Mouse (Mus musculus) limb, embryonic 14.5 days (tissue): Measurements from ENCODE around the gene Shld1. TPM values are rescaled to one million over a fixed set of nuclear protein-coding genes. Genes with fewer than 3 reads are reported as not detected.

Source experiments
- ATAC-seq: fragments of 200-750 bp; cut with Nextera tagmentation; 2 replicates; pipeline ENCODE4 v1.8.0; 2017; ENCODE audit warnings: low read depth, moderate number of reproducible peaks, moderate TSS enrichment; ENCODE audit not compliant: low FRiP score
- DNase-seq: peaks from one replicate; pipeline ENCODE4 v3.0.0-alpha.2; 2015; ENCODE audit warnings: low spot score
- H3K27ac ChIP-seq: fragments of 300-500 bp; sonication (generic); replicated peaks from 2 replicates; pipeline ENCODE4 v1.5.1; 2014; ENCODE audit warnings: low read depth, mild to moderate bottlenecking, low read length, moderate library complexity, mixed read lengths
- H3K27me3 ChIP-seq: fragments of 300-500 bp; sonication (generic); 2 replicates; pipeline ENCODE4 v1.6.1; 2014; ENCODE audit warnings: low read length, mixed read lengths; ENCODE audit not compliant: control insufficient read depth, insufficient read depth
- H3K36me3 ChIP-seq: fragments of 300-500 bp; sonication (generic); 2 replicates; pipeline ENCODE4 v1.6.1; 2014; ENCODE audit warnings: mild to moderate bottlenecking, low read length, moderate library complexity, mixed read lengths; ENCODE audit not compliant: control insufficient read depth, insufficient read depth
- H3K4me1 ChIP-seq: fragments of 300-500 bp; sonication (generic); 2 replicates; pipeline ENCODE4 v1.6.1; 2014; ENCODE audit warnings: antibody characterized with exemption, low read length, mixed read lengths; ENCODE audit not compliant: control insufficient read depth, insufficient read depth
- H3K4me2 ChIP-seq: fragments of 300-500 bp; sonication (generic); replicated peaks from 2 replicates; pipeline ENCODE4 v1.6.1; 2014; ENCODE audit warnings: low read depth, mild to moderate bottlenecking, low read length, moderate library complexity; ENCODE audit not compliant: severe bottlenecking
- H3K4me3 ChIP-seq: fragments of 300-500 bp; sonication (generic); replicated peaks from 2 replicates; pipeline ENCODE4 v1.5.1; 2014; ENCODE audit warnings: low read length
- H3K9ac ChIP-seq: fragments of 300-500 bp; sonication (generic); 2 replicates; pipeline ENCODE4 v1.6.1; 2014; ENCODE audit warnings: mild to moderate bottlenecking, low read depth, low read length, moderate library complexity; ENCODE audit not compliant: severe bottlenecking
- H3K9me3 ChIP-seq: fragments of 300-500 bp; sonication (generic); 2 replicates; pipeline ENCODE4 v1.6.1; 2016; ENCODE audit warnings: low read length; ENCODE audit not compliant: control insufficient read depth
- POLR2A ChIP-seq: fragments of 200-500 bp; IDR thresholded peaks from 2 replicates; pipeline ENCODE4 v1.8.0; 2012; ENCODE audit warnings: inconsistent platforms, mild to moderate bottlenecking, moderate library complexity, borderline replicate concordance; ENCODE audit not compliant: insufficient read depth, insufficient read length; ENCODE audit errors: extremely low read depth
- WGBS: fragments of 180-500 bp; shearing (Covaris S2); extraction: QIAGEN DNeasy Blood & Tissue Kit; methylation state at CpG from one replicate; pipeline ENCODE4 v1.1.7; 2014; 5-methylcytosine and 5-hydroxymethylcytosine counted together
- polyA plus RNA-seq, 2 experiments: library from polyadenylated mRNA; depleted of rRNA in 1 of 2; stranded (reverse) in 1 of 2; unstranded in 1 of 2; fragments of >200 nt; fragmentation: Nextera tagmentation in 1 of 2; extraction: Ambion mirVana in 1 of 2; gene quantifications; 2 replicates each; pipeline versions ENCODE4 v1.2.1 to v1.2.3; 2012 to 2014

The Shld1 gene
- polyA plus RNA-seq, 2 experiments = 16.3 to 20.5 TPM

GRCm38 (mm10) chr2:132716154-132716553 is 29.4 kb downstream of the Shld1 start:
- no peaks in the 10 kb centered on the region for H3K36me3 ChIP-seq
- no peak overlapping the region for H3K4me2 ChIP-seq
- no peak overlapping the region for H3K4me3 ChIP-seq
- DNase-seq (no peak), ATAC-seq (no peak)
- H3K27me3 ChIP-seq = no peaks in the 10 kb centered on the region
- no peak for TF ChIP-seq POLR2A
- H3K4me1 ChIP-seq = 0 out of 2 replicates have a peak, but pooled peaks cover 6% of the 10 kb centered on the region
- no peak overlapping the region for H3K9ac ChIP-seq
- no peak overlapping the region for H3K27ac ChIP-seq
- WGBS = 39% methylated on average over 5 of the region's 5 CpGs
- H3K9me3 ChIP-seq = no peaks in the 10 kb centered on the region

GRCm38 (mm10) chr2:132716901-132717536 is 30.3 kb downstream of the Shld1 start:
- H3K9me3 ChIP-seq = no peaks in the 10 kb centered on the region
- 0 out of 2 replicates have a peak, but pooled peaks cover 6% of the 10 kb centered on the region for H3K4me1 ChIP-seq
- no peak overlapping the region for H3K27ac ChIP-seq
- 89% methylated on average over 9 of the region's 9 CpGs for WGBS
- DNase-seq (no peak), ATAC-seq (no peak)
- H3K4me3 ChIP-seq = no peak overlapping the region
- no peak overlapping the region for H3K9ac ChIP-seq
- H3K27me3 ChIP-seq = no peaks in the 10 kb centered on the region
- no peaks in the 10 kb centered on the region for H3K36me3 ChIP-seq
- H3K4me2 ChIP-seq = no peak overlapping the region
- no peak for TF ChIP-seq POLR2A

- H3K9ac ChIP-seq = no peak overlapping the region
- no peak overlapping the region for H3K4me3 ChIP-seq
- H3K4me2 ChIP-seq = no peak overlapping the region
- H3K27ac ChIP-seq = no peak overlapping the region
- no peak for TF ChIP-seq POLR2A
- ATAC-seq (no peak), DNase-seq (no peak)
- H3K27me3 ChIP-seq = no peaks in the 10 kb centered on the region
- 92% methylated on average over 5 of the region's 5 CpGs for WGBS
- H3K9me3 ChIP-seq = no peaks in the 10 kb centered on the region
- H3K36me3 ChIP-seq = no peaks in the 10 kb centered on the region
- 0 out of 2 replicates have a peak, but pooled peaks cover 3% of the 10 kb centered on the region for H3K4me1 ChIP-seq
Measured at GRCm38 (mm10) chr2:132717537-132717912, 30.8 kb downstream of the Shld1 start.

DNA sequence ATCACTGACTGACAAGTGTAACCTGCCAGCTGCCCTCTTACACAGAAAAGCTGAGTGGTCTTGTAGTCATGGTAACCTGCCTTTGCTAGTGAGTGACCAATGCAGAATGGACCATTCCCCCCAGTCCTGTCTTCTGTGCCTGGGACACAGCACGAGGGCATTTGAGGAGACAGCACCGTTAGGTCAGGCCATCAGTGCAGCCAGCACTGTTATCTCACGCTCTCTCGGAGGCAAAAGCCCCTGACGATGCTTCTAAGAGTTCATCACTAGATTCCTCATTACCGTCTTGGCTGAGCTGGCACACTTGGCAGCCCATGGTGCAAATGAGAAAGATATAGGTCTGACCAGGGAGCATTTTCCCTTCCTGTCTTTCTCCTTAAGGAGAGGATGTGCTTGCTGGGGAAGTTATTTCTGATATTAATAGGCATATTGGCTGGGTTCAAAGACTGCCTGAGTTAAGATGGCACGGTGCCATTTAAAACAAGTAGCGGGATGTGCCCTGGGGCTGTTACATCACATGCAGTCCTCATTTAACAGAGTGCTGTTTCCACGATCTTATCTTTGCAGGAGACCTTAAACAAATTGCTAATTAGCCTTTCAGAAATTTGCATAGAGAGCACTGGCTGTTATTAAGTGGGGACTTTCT is 34.3 kb downstream of the Shld1 start:
- DNase-seq = no peak
- H3K36me3 ChIP-seq = no peaks in the 10 kb centered on the region
- H3K27ac ChIP-seq = no peak overlapping the region
- no peaks in the 10 kb centered on the region for H3K4me1 ChIP-seq
- H3K27me3 ChIP-seq = no peaks in the 10 kb centered on the region
- ATAC-seq = no peak
- H3K9ac ChIP-seq = no peak overlapping the region
- no peak for TF ChIP-seq POLR2A
- 73% methylated on average over 9 of the region's 9 CpGs for WGBS
- no peak overlapping the region for H3K4me2 ChIP-seq
- H3K9me3 ChIP-seq = no peaks in the 10 kb centered on the region
- no peak overlapping the region for H3K4me3 ChIP-seq

- no peak overlapping the region for H3K4me2 ChIP-seq
- no peak overlapping the region for H3K4me3 ChIP-seq
- no peak for TF ChIP-seq POLR2A
- no peaks in the 10 kb centered on the region for H3K36me3 ChIP-seq
- no peaks in the 10 kb centered on the region for H3K4me1 ChIP-seq
- ATAC-seq = no peak
- H3K9ac ChIP-seq = no peak overlapping the region
- no peak for DNase-seq
- H3K9me3 ChIP-seq = no peaks in the 10 kb centered on the region
- no peak overlapping the region for H3K27ac ChIP-seq
- WGBS = 96% methylated on average over 2 of the region's 2 CpGs
- H3K27me3 ChIP-seq = no peaks in the 10 kb centered on the region
Measured at GRCm38 (mm10) chr2:132721844-132722243, 35.1 kb downstream of the Shld1 start.
